Mouse (Mus musculus) hindbrain, embryonic 11.5 days (tissue): ENCODE measurements around the gene Mcf2l. TPM values are rescaled to one million over a fixed set of nuclear protein-coding genes. Genes with fewer than 3 reads are reported as not detected.

ENCODE experiments used
- ATAC-seq: fragments of 200-750 bp; cut with Nextera tagmentation; 2 replicates; pipeline ENCODE4 v1.8.0; 2017; ENCODE audit warnings: mild to moderate bottlenecking, moderate TSS enrichment, moderate library complexity; ENCODE audit not compliant: low FRiP score
- DNase-seq: peaks from one replicate; pipeline ENCODE4 v3.0.0-alpha.2; 2015; ENCODE audit warnings: low spot score
- H3K27ac ChIP-seq: fragments of 300-500 bp; sonication (generic); 2 replicates; pipeline ENCODE4 v1.5.1; 2014; ENCODE audit warnings: mild to moderate bottlenecking, low read depth, low read length
- H3K27me3 ChIP-seq: fragments of 300-500 bp; sonication (generic); 2 replicates; pipeline ENCODE4 v1.6.1; 2014; ENCODE audit warnings: mild to moderate bottlenecking, low read length, moderate library complexity, mixed read lengths; ENCODE audit not compliant: control insufficient read depth, insufficient read depth
- H3K36me3 ChIP-seq: fragments of 300-500 bp; sonication (generic); 2 replicates; pipeline ENCODE4 v1.6.1; 2014; ENCODE audit warnings: mild to moderate bottlenecking, low read length, moderate library complexity, mixed read lengths; ENCODE audit not compliant: control insufficient read depth, insufficient read depth
- H3K4me1 ChIP-seq: fragments of 300-500 bp; sonication (generic); replicated peaks from 2 replicates; pipeline ENCODE4 v1.6.1; 2014; ENCODE audit warnings: low read length, mixed read lengths; ENCODE audit not compliant: control insufficient read depth, insufficient read depth
- H3K4me2 ChIP-seq: fragments of 300-500 bp; sonication (generic); replicated peaks from 2 replicates; pipeline ENCODE4 v1.6.1; 2014; ENCODE audit warnings: mild to moderate bottlenecking, low read depth, low read length
- H3K4me3 ChIP-seq: fragments of 300-500 bp; sonication (generic); 2 replicates; pipeline ENCODE4 v1.5.1; 2014; ENCODE audit warnings: low read depth, low read length
- H3K9ac ChIP-seq: fragments of 300-500 bp; sonication (generic); 2 replicates; pipeline ENCODE4 v1.6.1; 2014; ENCODE audit warnings: low read depth, low read length
- H3K9me3 ChIP-seq: fragments of 300-500 bp; sonication (generic); 2 replicates; pipeline ENCODE4 v1.6.1; 2016; ENCODE audit warnings: low read length; ENCODE audit not compliant: control insufficient read depth
- WGBS: fragments of 180-500 bp; shearing (Covaris S2); extraction: QIAGEN DNeasy Blood & Tissue Kit; methylation state at CpG from one replicate; pipeline ENCODE4 v1.1.7; 2014; 5-methylcytosine and 5-hydroxymethylcytosine counted together
- polyA plus RNA-seq: library from polyadenylated mRNA; unstranded; fragments of >200 nt; fragmentation: Nextera tagmentation; extraction: Ambion mirVana; gene quantifications from 2 replicates; pipeline ENCODE4 v1.2.1, GENCODE M21; 2014

The Mcf2l gene
- polyA plus RNA-seq, 1 experiment from 2014 or later, result 54.4 TPM

DNA sequence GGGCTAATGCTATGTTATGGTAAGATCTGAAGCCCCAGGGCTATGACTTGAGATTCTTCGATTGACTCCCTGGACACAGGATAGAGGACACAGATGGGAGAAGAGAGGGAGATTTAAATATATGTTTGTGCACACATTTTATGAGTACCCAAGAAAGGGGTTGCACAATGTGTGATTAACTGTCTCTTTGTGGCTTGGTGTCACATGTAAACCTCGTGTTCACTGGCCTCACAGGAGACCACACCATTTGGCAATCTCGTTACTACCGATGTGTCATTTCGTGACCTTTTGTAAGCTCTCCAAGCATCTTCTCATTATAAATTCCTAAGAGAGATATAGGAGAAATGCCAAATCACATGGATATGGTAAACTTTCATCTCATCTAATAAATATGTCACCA, 154.0 kb downstream of the Mcf2l start:
- Histone ChIP-seq H3K9me3 (no peaks in the 10 kb centered on the region), H3K36me3 (no peaks in the 10 kb centered on the region), H3K4me3 (no peak overlapping the region), H3K27ac (no peak overlapping the region), H3K9ac (no peak overlapping the region), H3K27me3 (no peaks in the 10 kb centered on the region), H3K4me1 (no peaks in the 10 kb centered on the region), H3K4me2 (no peak overlapping the region)
- DNase-seq, result no peak
- no peak for ATAC-seq
- 92% methylated on average over 5 of the region's 5 CpGs for WGBS

DNA sequence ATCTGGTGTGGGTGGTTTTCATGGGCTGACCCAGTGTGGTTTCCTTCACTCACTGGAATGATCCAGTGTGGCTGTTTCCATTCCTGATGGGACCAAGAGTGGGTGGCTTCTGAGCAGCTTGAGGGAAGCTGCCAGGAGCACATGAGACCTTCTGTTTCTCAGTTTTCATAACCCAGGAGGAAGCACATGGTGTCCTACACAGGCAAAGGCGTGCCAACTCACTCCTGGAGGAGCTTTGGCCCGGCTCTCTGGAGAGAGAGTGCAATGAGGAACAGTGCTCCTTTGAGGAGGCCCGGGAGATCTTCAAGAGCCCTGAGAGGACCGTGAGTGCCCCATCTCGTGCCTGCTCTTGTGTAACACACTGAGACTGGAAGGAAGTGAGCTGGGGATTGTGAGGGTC, 154.9 kb downstream of the Mcf2l start:
- Histone ChIP-seq H3K4me1 (no peaks in the 10 kb centered on the region), H3K9me3 (no peaks in the 10 kb centered on the region), H3K4me3 (no peak overlapping the region), H3K36me3 (no peaks in the 10 kb centered on the region), H3K4me2 (no peak overlapping the region), H3K27ac (no peak overlapping the region), H3K9ac (no peak overlapping the region), H3K27me3 (no peaks in the 10 kb centered on the region)
- 79% methylated on average over 5 of the region's 5 CpGs for WGBS
- ATAC-seq, result no peak
- no peak for DNase-seq

DNA sequence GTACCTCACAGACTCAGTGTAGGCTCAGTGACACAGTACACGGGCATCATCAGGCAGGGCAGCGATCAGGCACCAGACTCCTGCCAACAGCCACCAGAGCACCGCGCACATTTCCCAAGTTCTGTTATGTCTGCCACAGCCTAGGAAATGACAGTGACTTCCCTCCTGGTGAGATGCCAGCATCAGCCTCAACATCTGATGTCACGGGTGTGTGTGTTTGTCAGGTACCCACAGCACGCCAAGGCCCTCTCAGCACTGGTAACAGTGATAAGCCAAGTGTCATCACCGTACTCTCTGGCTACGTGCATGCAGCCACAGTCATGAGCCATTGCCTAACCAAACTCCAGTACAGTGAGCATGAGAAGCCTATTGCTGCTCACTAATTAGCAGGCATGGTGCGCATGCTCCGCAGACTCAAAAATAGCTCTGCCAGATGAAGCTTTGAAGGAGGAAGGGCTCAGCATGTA, 162.8 kb downstream of the Mcf2l start:
- 88% methylated on average over 10 of the region's 10 CpGs for WGBS

DNA sequence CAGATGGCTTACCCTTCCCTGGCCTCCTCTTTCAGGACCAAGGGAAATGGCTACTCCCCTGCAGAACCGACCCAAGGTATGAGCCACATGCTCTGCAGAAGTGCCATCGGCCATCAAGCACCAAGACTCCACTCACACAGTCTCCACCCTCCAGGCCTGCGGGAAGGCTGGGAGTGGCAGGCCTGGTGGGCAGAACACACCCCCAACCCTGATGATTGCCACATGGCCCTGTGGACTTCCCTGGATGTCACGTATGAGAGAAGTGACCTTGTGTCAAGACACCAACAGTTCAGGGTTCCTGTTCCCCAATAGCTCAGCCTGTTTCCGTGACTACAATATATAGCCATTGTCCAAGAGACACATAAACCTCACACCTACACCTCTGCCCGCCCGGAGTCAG, 163.4 kb downstream of the Mcf2l start, which contains the start of gene F10:
F10 (plus strand) TSS at position 294 of the 400 bp plus-strand sequence.
- Histone ChIP-seq H3K27ac (no peak within 1 kb of the TSS), H3K9me3 (no peaks in the 10 kb centered on the region), H3K4me2 (no peak within 1 kb of the TSS), H3K9ac (no peak within 1 kb of the TSS), H3K36me3 (no peaks in the 10 kb centered on the region), H3K27me3 (no peaks in the 10 kb centered on the region), H3K4me1 (no peaks in the 10 kb centered on the region), H3K4me3 (no peak within 1 kb of the TSS)
- WGBS, result 68% methylated on average over 7 of the region's 7 CpGs
- DNase-seq (no peak), ATAC-seq (no peak)

More for the DNA sequence above, 162.8 kb downstream of the Mcf2l start:
- no peak for ATAC-seq
- no peaks in the 10 kb centered on the region for H3K9me3 ChIP-seq
- H3K36me3 ChIP-seq, result no peaks in the 10 kb centered on the region
- no peaks in the 10 kb centered on the region for H3K27me3 ChIP-seq
- no peak overlapping the region for H3K9ac ChIP-seq
- no peaks in the 10 kb centered on the region for H3K4me1 ChIP-seq
- no peak for DNase-seq
- H3K4me3 ChIP-seq, result no peak overlapping the region
- no peak overlapping the region for H3K27ac ChIP-seq
- no peak overlapping the region for H3K4me2 ChIP-seq

DNA sequence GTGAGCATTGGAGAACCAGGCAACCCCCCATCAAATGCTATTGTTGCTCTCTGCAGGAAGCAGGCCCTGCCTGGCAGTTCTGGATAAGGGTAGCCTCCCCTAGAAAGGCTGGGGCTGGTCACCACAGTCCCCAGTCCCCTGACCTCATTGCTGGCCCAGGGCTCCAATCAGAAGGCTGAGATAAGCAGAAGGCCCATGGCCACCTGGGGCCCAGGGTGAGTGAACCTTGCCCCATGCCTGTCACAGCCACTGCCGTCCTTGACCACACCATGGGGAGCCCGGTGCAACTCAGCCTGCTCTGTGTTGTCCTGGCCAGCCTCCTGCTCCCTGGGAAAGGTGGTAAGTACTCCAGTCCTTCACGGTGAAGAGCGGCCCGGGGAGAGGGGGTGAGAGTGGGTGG, 164.0 kb downstream of the Mcf2l start:
- Histone ChIP-seq H3K4me1 (no peaks in the 10 kb centered on the region), H3K27ac (no peak overlapping the region), H3K36me3 (no peaks in the 10 kb centered on the region), H3K9ac (no peak overlapping the region), H3K4me3 (no peak overlapping the region), H3K9me3 (no peaks in the 10 kb centered on the region), H3K4me2 (no peak overlapping the region), H3K27me3 (no peaks in the 10 kb centered on the region)
- 47% methylated on average over 5 of the region's 5 CpGs for WGBS
- ATAC-seq (no peak), DNase-seq (no peak)

DNA sequence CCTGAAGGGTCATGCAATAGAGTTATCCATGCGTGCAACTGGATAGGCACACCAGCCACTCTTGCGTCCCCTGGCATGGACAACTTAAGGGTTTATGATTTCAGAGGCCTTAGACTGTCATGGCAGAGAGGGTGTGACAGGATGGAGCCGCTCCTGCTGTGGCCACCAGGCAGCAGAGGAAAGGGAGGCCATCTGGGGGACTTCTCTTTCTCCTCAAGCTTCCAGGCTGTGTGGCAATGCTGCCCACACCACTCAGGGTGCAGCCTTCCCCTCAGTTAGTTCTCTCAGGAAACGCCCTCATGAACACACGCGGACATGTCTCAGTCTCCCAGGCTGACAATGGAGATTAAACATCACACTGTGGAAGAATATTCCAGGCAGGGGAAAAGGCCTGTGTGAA, 165.4 kb downstream of the Mcf2l start:
- Histone ChIP-seq H3K4me1 (no peaks in the 10 kb centered on the region), H3K4me3 (no peak overlapping the region), H3K36me3 (no peaks in the 10 kb centered on the region), H3K9ac (no peak overlapping the region), H3K9me3 (no peaks in the 10 kb centered on the region), H3K4me2 (no peak overlapping the region), H3K27me3 (no peaks in the 10 kb centered on the region), H3K27ac (no peak overlapping the region)
- DNase-seq (no peak), ATAC-seq (no peak)
- WGBS, result 92% methylated on average over 6 of the region's 6 CpGs

DNA sequence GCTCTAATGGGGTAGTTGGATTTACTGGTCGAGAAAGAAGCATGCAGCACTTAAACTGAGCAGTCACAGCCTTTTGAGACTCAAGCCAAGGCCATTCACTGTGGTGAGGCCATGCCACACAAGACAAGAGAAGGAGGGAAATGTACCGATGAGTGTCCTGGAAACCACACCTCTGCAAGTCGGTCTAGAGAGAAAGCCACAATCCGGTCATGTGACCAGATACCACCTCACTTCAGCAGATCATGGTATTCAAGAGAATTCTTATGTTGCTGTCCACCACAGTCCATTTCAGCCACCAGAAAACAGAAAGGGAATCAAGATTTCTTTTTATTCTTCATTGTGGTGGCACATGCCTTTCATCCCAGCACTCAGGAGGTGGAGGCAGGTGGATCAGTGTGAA, 167.9 kb downstream of the Mcf2l start:
- H3K27me3 ChIP-seq, result no peaks in the 10 kb centered on the region
- no peaks in the 10 kb centered on the region for H3K36me3 ChIP-seq
- H3K4me1 ChIP-seq, result no peaks in the 10 kb centered on the region
- no peak overlapping the region for H3K4me3 ChIP-seq
- DNase-seq, result no peak
- no peaks in the 10 kb centered on the region for H3K9me3 ChIP-seq
- no peak overlapping the region for H3K27ac ChIP-seq
- no peak for ATAC-seq
- 88% methylated on average over 4 of the region's 4 CpGs for WGBS
- H3K9ac ChIP-seq, result no peak overlapping the region
- no peak overlapping the region for H3K4me2 ChIP-seq

DNA sequence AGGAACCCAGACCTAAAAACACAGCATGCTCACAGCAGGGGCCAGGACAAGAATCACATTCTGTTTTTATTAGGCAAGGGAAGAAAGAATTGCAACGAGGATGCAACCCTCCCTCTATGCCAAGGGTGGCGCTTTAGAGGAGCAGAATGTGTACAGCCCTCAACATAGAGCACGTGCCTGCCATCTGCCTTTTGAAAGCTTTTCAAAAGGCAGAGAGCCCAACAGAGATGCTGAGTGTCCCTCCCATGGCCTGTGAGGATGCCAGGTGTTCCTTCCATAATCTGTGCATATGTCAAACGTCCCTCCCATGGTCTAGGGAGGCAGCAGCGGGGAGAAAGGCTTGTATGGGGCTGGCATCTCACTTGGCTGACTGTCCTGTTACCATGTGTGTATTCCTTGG, 174.0 kb downstream of the Mcf2l start:
- Histone ChIP-seq H3K4me2 (no peak overlapping the region), H3K4me3 (no peak overlapping the region), H3K4me1 (no peaks in the 10 kb centered on the region), H3K27me3 (no peaks in the 10 kb centered on the region), H3K9ac (no peak overlapping the region), H3K27ac (no peak overlapping the region), H3K36me3 (no peaks in the 10 kb centered on the region), H3K9me3 (no peaks in the 10 kb centered on the region)
- no peak for ATAC-seq
- no peak for DNase-seq
- 60% methylated on average over 5 of the region's 5 CpGs for WGBS

DNA sequence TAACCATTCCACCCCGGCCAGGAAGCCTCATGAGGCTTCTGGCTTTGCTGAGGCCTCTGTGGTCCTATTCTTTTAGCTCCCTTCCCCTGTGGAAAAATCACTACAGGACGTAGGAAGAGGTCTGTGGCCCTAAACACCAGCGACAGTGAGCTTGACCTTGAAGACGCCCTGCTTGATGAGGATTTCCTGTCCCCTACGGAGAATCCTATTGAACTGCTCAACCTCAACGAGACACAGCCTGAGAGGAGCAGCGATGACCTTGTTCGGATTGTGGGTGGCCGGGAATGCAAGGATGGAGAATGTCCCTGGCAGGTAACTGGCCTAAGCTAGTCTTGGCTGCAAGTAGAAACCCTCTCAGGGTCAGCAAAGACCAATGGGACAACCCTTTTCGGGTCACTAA, 176.9 kb downstream of the Mcf2l start:
- no peaks in the 10 kb centered on the region for H3K4me1 ChIP-seq
- ATAC-seq, result no peak
- H3K4me2 ChIP-seq, result no peak overlapping the region

More for the DNA sequence above, 176.9 kb downstream of the Mcf2l start:
- no peak for DNase-seq
- H3K27ac ChIP-seq, result no peak overlapping the region
- 76% methylated on average over 10 of the region's 10 CpGs for WGBS
- no peak overlapping the region for H3K9ac ChIP-seq
- no peaks in the 10 kb centered on the region for H3K36me3 ChIP-seq
- H3K27me3 ChIP-seq, result no peaks in the 10 kb centered on the region
- H3K4me3 ChIP-seq, result no peak overlapping the region
- no peaks in the 10 kb centered on the region for H3K9me3 ChIP-seq
